In genomic region chrX:13851285-13851684, GRCm38 (mm10) we compare ENCODE assay signal across 8 mouse cellular contexts. TPM values are rescaled to one million over a fixed set of nuclear protein-coding genes. Genes with fewer than 3 reads are reported as not detected.
DNase-seq lines count a peak whose midpoint lies in the region; ATAC-seq lines count a peak whose summit lies in the region.

Gene Cask (minus strand): TSS chrX:13851367.

- no peaks in the 10 kb centered on the region for H3K36me3 ChIP-seq in liver, embryonic 12.5 days
- H3K36me3 ChIP-seq in embryonic facial prominence, embryonic 12.5 days: no peaks in the 10 kb centered on the region
- no peaks in the 10 kb centered on the region for H3K36me3 ChIP-seq in hindbrain, embryonic 10.5 days
- H3K36me3 ChIP-seq in liver, embryonic 16.5 days (ENCODE audit: control insufficient read depth, insufficient read depth): no peaks in the 10 kb centered on the region
- H3K36me3 ChIP-seq in neural tube, embryonic 14.5 days (ENCODE audit: control insufficient read depth, insufficient read depth, low read length): no peaks in the 10 kb centered on the region

- peak; percentile 11 for DNase-seq in liver
- DNase-seq in hindbrain, embryonic 10.5 days (ENCODE audit: low spot score): no peak
- DNase-seq in T-cell, adult 2 months (ENCODE audit: low spot score): no peak
- no peak for DNase-seq in thymus, adult 18-20 months

- H3K4me3 ChIP-seq in liver, embryonic 12.5 days: no peak within 1 kb of the TSS
- H3K4me3 ChIP-seq in embryonic facial prominence, embryonic 12.5 days: no peak within 1 kb of the TSS
- no peak within 1 kb of the TSS for H3K4me3 ChIP-seq in hindbrain, embryonic 10.5 days
- H3K4me3 ChIP-seq in liver, embryonic 16.5 days (ENCODE audit: low read depth, low read length): no peak within 1 kb of the TSS
- no peak within 1 kb of the TSS for H3K4me3 ChIP-seq in neural tube, embryonic 14.5 days (ENCODE audit: low read depth, low read length)

- 18% methylated on average over 4 of the region's 4 CpGs for WGBS in liver, embryonic 12.5 days (ENCODE audit: insufficient replicate concordance)
- 27% methylated on average over 4 of the region's 4 CpGs for WGBS in embryonic facial prominence, embryonic 12.5 days
- 65% methylated on average over 4 of the region's 4 CpGs for WGBS in hindbrain, embryonic 10.5 days
- 27% methylated on average over 4 of the region's 4 CpGs for WGBS in liver, embryonic 16.5 days (ENCODE audit: insufficient replicate concordance)
- 60% methylated on average over 4 of the region's 4 CpGs for WGBS in neural tube, embryonic 14.5 days

- no peaks in the 10 kb centered on the region for H3K9me3 ChIP-seq in liver, embryonic 12.5 days (replicated peaks)
- no peaks in the 10 kb centered on the region for H3K9me3 ChIP-seq in embryonic facial prominence, embryonic 12.5 days
- H3K9me3 ChIP-seq in hindbrain, embryonic 10.5 days: no peaks in the 10 kb centered on the region; the same call in 1 of the 2 replicates
- no peaks in the 10 kb centered on the region for H3K9me3 ChIP-seq in liver, embryonic 16.5 days (replicated peaks; ENCODE audit: control insufficient read depth, low read length)
- no peaks in the 10 kb centered on the region for H3K9me3 ChIP-seq in neural tube, embryonic 14.5 days (ENCODE audit: control insufficient read depth, low read length)

- ATAC-seq in liver, embryonic 12.5 days: no peak
- ATAC-seq in embryonic facial prominence, embryonic 12.5 days (ENCODE audit: insufficient number of reproducible peaks, insufficient read depth, low FRiP score, low TSS enrichment): no peak
- ATAC-seq in liver, embryonic 16.5 days (ENCODE audit: low read depth): 0 out of 2 replicates have a peak, but pooled peaks have one; percentile 17
- no peak for ATAC-seq in neural tube, embryonic 14.5 days (ENCODE audit: low read depth)

- no peaks in the 10 kb centered on the region for H3K27me3 ChIP-seq in liver, embryonic 12.5 days (replicated peaks)
- no peaks in the 10 kb centered on the region for H3K27me3 ChIP-seq in embryonic facial prominence, embryonic 12.5 days
- no peaks in the 10 kb centered on the region for H3K27me3 ChIP-seq in hindbrain, embryonic 10.5 days (ENCODE audit: insufficient read depth, poor library complexity, severe bottlenecking)
- H3K27me3 ChIP-seq in liver, embryonic 16.5 days (ENCODE audit: control insufficient read depth, insufficient read depth, low read depth, low read length): no peaks in the 10 kb centered on the region
- no peaks in the 10 kb centered on the region for H3K27me3 ChIP-seq in neural tube, embryonic 14.5 days (ENCODE audit: control insufficient read depth, insufficient read depth, low read length)

- H3K4me2 ChIP-seq in liver, embryonic 12.5 days: no peak within 1 kb of the TSS
- no peak within 1 kb of the TSS for H3K4me2 ChIP-seq in embryonic facial prominence, embryonic 12.5 days (replicated peaks)
- no peak within 1 kb of the TSS for H3K4me2 ChIP-seq in liver, embryonic 16.5 days (ENCODE audit: low read depth, low read length)
- H3K4me2 ChIP-seq in neural tube, embryonic 14.5 days (ENCODE audit: low read depth, low read length): no peak within 1 kb of the TSS

- H3K4me1 ChIP-seq in liver, embryonic 12.5 days: peaks cover 9% of the 10 kb centered on the region; the same call in 1 of the 2 replicates
- H3K4me1 ChIP-seq in embryonic facial prominence, embryonic 12.5 days: no peaks in the 10 kb centered on the region
- H3K4me1 ChIP-seq in hindbrain, embryonic 10.5 days (replicated peaks): no peaks in the 10 kb centered on the region
- no peaks in the 10 kb centered on the region for H3K4me1 ChIP-seq in liver, embryonic 16.5 days (ENCODE audit: control insufficient read depth, low read depth, low read length)
- no peaks in the 10 kb centered on the region for H3K4me1 ChIP-seq in neural tube, embryonic 14.5 days (ENCODE audit: control insufficient read depth, insufficient read depth, low read length)

- H3K9ac ChIP-seq in liver, embryonic 12.5 days: no peak within 1 kb of the TSS
- H3K9ac ChIP-seq in embryonic facial prominence, embryonic 12.5 days: no peak within 1 kb of the TSS
- H3K9ac ChIP-seq in liver, embryonic 16.5 days (ENCODE audit: low read depth, low read length): no peak within 1 kb of the TSS
- H3K9ac ChIP-seq in neural tube, embryonic 14.5 days (replicated peaks; ENCODE audit: low read depth, low read length): no peak within 1 kb of the TSS

- H3K27ac ChIP-seq in liver, embryonic 12.5 days: no peak within 1 kb of the TSS
- no peak within 1 kb of the TSS for H3K27ac ChIP-seq in embryonic facial prominence, embryonic 12.5 days
- H3K27ac ChIP-seq in hindbrain, embryonic 10.5 days: no peak within 1 kb of the TSS
- H3K27ac ChIP-seq in liver, embryonic 16.5 days (ENCODE audit: low read length): no peak within 1 kb of the TSS
- no peak within 1 kb of the TSS for H3K27ac ChIP-seq in neural tube, embryonic 14.5 days (ENCODE audit: low read depth, low read length)

RNA-seq across cellular contexts. Expression of gene Cask, which starts in this region (rescaled TPM):
- polyA plus RNA-seq in liver, embryonic 12.5 days (2016; fragmentation: Nextera tagmentation; extraction: Ambion mirVana): 1.5 and 2.1 TPM in 2 replicates
- polyA plus RNA-seq in embryonic facial prominence, embryonic 12.5 days (2016; fragmentation: Nextera tagmentation; extraction: Ambion mirVana): 15.0 and 16.1 TPM in 2 replicates
- 12.5 and 14.6 TPM in 2 replicates for polyA plus RNA-seq in hindbrain, embryonic 10.5 days (2016; fragmentation: Nextera tagmentation; extraction: Ambion mirVana)
- 1.3 and 1.4 TPM in 2 replicates for polyA plus RNA-seq in liver, embryonic 16.5 days (2015; fragmentation: Nextera tagmentation; extraction: Ambion mirVana)
- 55.1 and 62.2 TPM in 2 replicates for polyA plus RNA-seq in neural tube, embryonic 14.5 days (2014; fragmentation: Nextera tagmentation; extraction: Ambion mirVana)
